Mouse (Mus musculus) cerebellum, postnatal 36 days (tissue): ENCODE data around the gene Vmn2r34.
"Not testable (repeated sequence)": the region's sequence is repeated elsewhere in the genome, so short reads cannot be mapped to it uniquely, and the experiment has no call there.

Experiments
- DNase-seq, 2 experiments: peaks; one replicate each; pipeline ENCODE4 v3.0.0; 2021 to 2022; ENCODE audit warnings: mixed read lengths in 2 of 2

Gene Vmn2r34

DNA sequence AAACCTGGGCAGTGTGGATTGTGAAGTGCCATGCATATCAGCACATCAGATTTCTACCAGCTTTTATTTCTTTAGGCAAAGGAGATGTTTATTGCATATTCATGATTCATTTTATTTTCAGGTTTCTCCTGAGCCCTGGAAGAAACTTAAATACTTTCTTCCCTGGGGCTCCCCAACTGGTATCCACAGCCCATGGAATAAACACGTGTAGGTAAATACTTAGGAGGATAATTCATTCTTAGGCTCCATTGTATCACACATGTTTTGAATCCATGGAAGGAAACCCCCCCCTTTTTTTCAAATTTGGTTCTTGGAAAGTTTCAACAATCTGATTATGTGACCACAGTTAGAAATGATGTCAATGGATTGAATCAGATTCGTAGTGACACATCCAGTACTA, at the start of gene Vmn2r34:
Gene Vmn2r34 (minus strand): TSS at position 101 of the 400 bp plus-strand sequence.
- DNase-seq = not testable (repeated sequence)

- DNase-seq = not testable (repeated sequence)
These were observed 15.3 kb downstream of the Vmn2r34 start for GRCm38 (mm10) chr7:7674032-7674431.
